Mouse (Mus musculus) subcutaneous adipose tissue, adult 2 months (tissue): ENCODE results near the gene Enpp3. TPM values are rescaled to one million over a fixed set of nuclear protein-coding genes. Genes with fewer than 3 reads are reported as not detected.

ENCODE experiments used
- polyA plus RNA-seq: library from polyadenylated mRNA; depleted of rRNA; stranded (reverse); fragments of >200 nt; gene quantifications from 2 replicates; pipeline ENCODE4 v1.2.3, GENCODE M21; 2012; ENCODE audit warnings: low replicate concordance; rRNA removed

The Enpp3 gene
- polyA plus RNA-seq = 4.7 and 39.4 TPM in 2 replicates

GRCm38 (mm10) chr10:24842676-24843075 lies at the start of gene Enpp3:
Gene Enpp3, minus strand, starts transcription at chr10:24842823.

GRCm38 (mm10) chr10:24869760-24870290 lies 27.2 kb upstream of the Enpp3 start, which contains the start of gene Med23:
Gene Med23, plus strand, starts transcription at chr10:24869986.

Other genes with a start within 250 kb of the Enpp3 start
- gene Ccn2, start 247.4 kb downstream of the Enpp3 start, polyA plus RNA-seq = 33.1 and 35.9 TPM in 2 replicates
- gene Enpp1, start 130.7 kb downstream of the Enpp3 start, polyA plus RNA-seq = 0.97 and 4.8 TPM in 2 replicates
- 14.5 and 30.5 TPM in 2 replicates for gene Med23, start 27.2 kb upstream of the Enpp3 start, polyA plus RNA-seq
- 0.46 and 0.49 TPM in 2 replicates for gene Arg1, start 84.7 kb upstream of the Enpp3 start, polyA plus RNA-seq